Mouse (Mus musculus) hindbrain, postnatal 0 days (tissue): ENCODE results near the gene Mbd3l1. TPM values are rescaled to one million over a fixed set of nuclear protein-coding genes. Genes with fewer than 3 reads are reported as not detected.

Experiments
- ATAC-seq: fragments of 200-750 bp; cut with Nextera tagmentation; 2 replicates; pipeline ENCODE4 v1.8.0; 2017; ENCODE audit warnings: mild to moderate bottlenecking, moderate TSS enrichment, moderate library complexity
- DNase-seq: peaks from one replicate; pipeline ENCODE4 v3.0.0-alpha.2; 2015; ENCODE audit warnings: low spot score
- H3K27ac ChIP-seq: fragments of 300-500 bp; sonication (generic); 2 replicates; pipeline ENCODE4 v1.5.1; 2014; ENCODE audit warnings: mild to moderate bottlenecking
- H3K27me3 ChIP-seq: fragments of 300-500 bp; sonication (generic); 2 replicates; pipeline ENCODE4 v1.6.1; 2014; ENCODE audit warnings: low read length, mixed read lengths; ENCODE audit not compliant: insufficient read depth
- H3K36me3 ChIP-seq: fragments of 300-500 bp; sonication (generic); 2 replicates; pipeline ENCODE4 v1.6.1; 2014; ENCODE audit warnings: low read length, mixed read lengths; ENCODE audit not compliant: insufficient read depth
- H3K4me1 ChIP-seq: fragments of 300-500 bp; sonication (generic); 2 replicates; pipeline ENCODE4 v1.6.1; 2014; ENCODE audit warnings: antibody characterized with exemption, low read length, mixed read lengths; ENCODE audit not compliant: insufficient read depth
- H3K4me2 ChIP-seq: fragments of 300-500 bp; sonication (generic); 2 replicates; pipeline ENCODE4 v1.6.1; 2014; ENCODE audit warnings: low read depth, mild to moderate bottlenecking, low read length, moderate library complexity, mixed read lengths
- H3K4me3 ChIP-seq: fragments of 300-500 bp; sonication (generic); 2 replicates; pipeline ENCODE4 v1.5.1; 2014; ENCODE audit warnings: low read length
- H3K9ac ChIP-seq: fragments of 300-500 bp; sonication (generic); replicated peaks from 2 replicates; pipeline ENCODE4 v1.6.1; 2014; ENCODE audit warnings: mild to moderate bottlenecking, low read length, moderate library complexity, mixed read lengths
- H3K9me3 ChIP-seq: fragments of 300-500 bp; sonication (generic); 2 replicates; pipeline ENCODE4 v1.6.1; 2016; ENCODE audit warnings: low read length, mixed read lengths
- CTCF ChIP-seq: IDR thresholded peaks from 2 replicates; pipeline ENCODE4 v1.5.1; 2016; ENCODE audit warnings: antibody characterized with exemption, control low read depth, low read depth
- whole genome bisulfite sequencing: fragments of 180-500 bp; shearing (Covaris S2); extraction: QIAGEN DNeasy Blood & Tissue Kit; methylation state at CpG from one replicate; pipeline ENCODE4 v1.1.7; 2014; 5-methylcytosine and 5-hydroxymethylcytosine counted together
- microRNA-seq, 2 experiments: library from miRNA; unstranded; fragments of <30 nt; microRNA quantifications; one replicate each; pipeline ENCODE4; 2016
- polyA plus RNA-seq: library from polyadenylated mRNA; unstranded; fragments of >200 nt; fragmentation: Nextera tagmentation; extraction: Ambion mirVana; gene quantifications from 2 replicates; pipeline ENCODE4 v1.2.1, GENCODE M21; 2015
- total RNA-seq: library from RNA; depleted of rRNA; stranded (reverse); fragments of >200 nt; gene quantifications from 2 replicates; pipeline ENCODE4 v1.2.3, GENCODE M21; 2014; rRNA removed

Gene Mbd3l1
- total and polyA plus RNA-seq, 2 experiments from 2014 or later: not detected

GRCm38 (mm10) chr9:18508098-18508497 is 29.9 kb downstream of the Mbd3l1 start:
- 48% methylated on average over 2 of the region's 2 CpGs for WGBS
- Histone ChIP-seq H3K4me1 (no peaks in the 10 kb centered on the region), H3K4me3 (no peak overlapping the region), H3K27ac (no peak overlapping the region), H3K36me3 (no peaks in the 10 kb centered on the region), H3K9me3 (no peaks in the 10 kb centered on the region), H3K4me2 (no peak overlapping the region), H3K9ac (no peak overlapping the region), H3K27me3 (no peaks in the 10 kb centered on the region)
- peak; percentile 86 for ATAC-seq
- peak; percentile 67 for DNase-seq
- TF ChIP-seq CTCF: peak; percentile 71

Small RNA genes lying within 50 kb of the gene (microRNA-seq; reads per million reads assigned to microRNA genes)
- gene Gm22854: 0 reads per million in 2 experiments

Other genes with a start within 250 kb of the Mbd3l1 start
- 26.3 and 56.4 TPM in 2 replicates for gene Chordc1, start 186.2 kb upstream of the Mbd3l1 start, total RNA-seq
- 58.2 and 60.0 TPM in 2 replicates for gene Chordc1, start 186.2 kb upstream of the Mbd3l1 start, polyA plus RNA-seq
- 0.83 and 1.4 TPM in 2 replicates for gene Naalad2, start 75.4 kb upstream of the Mbd3l1 start, total RNA-seq
- gene Naalad2, start 75.4 kb upstream of the Mbd3l1 start, polyA plus RNA-seq: 0.88 and 1.0 TPM in 2 replicates
- not detected in 2 replicates for gene Ubtfl1, start 73.9 kb upstream of the Mbd3l1 start, total RNA-seq
- not detected in 2 replicates for gene Ubtfl1, start 73.9 kb upstream of the Mbd3l1 start, polyA plus RNA-seq
- not detected in 2 replicates for gene Mbd3l2, start 47.7 kb upstream of the Mbd3l1 start, total RNA-seq
- gene Mbd3l2, start 47.7 kb upstream of the Mbd3l1 start, polyA plus RNA-seq: 0.06 and 0.09 TPM in 2 replicates
- gene Zfp558, start 91 bp upstream of the Mbd3l1 start, total RNA-seq: 21.4 and 28.9 TPM in 2 replicates
- gene Zfp558, start 91 bp upstream of the Mbd3l1 start, polyA plus RNA-seq: 14.0 and 17.8 TPM in 2 replicates
- under 0.01 TPM in 1 of 2 replicates, not detected in the other for gene Muc16, start 196.2 kb downstream of the Mbd3l1 start, total RNA-seq
- gene Muc16, start 196.2 kb downstream of the Mbd3l1 start, polyA plus RNA-seq: not detected in 2 replicates